ENCODE assay signal across 9 mouse cellular contexts in the genomic region with DNA sequence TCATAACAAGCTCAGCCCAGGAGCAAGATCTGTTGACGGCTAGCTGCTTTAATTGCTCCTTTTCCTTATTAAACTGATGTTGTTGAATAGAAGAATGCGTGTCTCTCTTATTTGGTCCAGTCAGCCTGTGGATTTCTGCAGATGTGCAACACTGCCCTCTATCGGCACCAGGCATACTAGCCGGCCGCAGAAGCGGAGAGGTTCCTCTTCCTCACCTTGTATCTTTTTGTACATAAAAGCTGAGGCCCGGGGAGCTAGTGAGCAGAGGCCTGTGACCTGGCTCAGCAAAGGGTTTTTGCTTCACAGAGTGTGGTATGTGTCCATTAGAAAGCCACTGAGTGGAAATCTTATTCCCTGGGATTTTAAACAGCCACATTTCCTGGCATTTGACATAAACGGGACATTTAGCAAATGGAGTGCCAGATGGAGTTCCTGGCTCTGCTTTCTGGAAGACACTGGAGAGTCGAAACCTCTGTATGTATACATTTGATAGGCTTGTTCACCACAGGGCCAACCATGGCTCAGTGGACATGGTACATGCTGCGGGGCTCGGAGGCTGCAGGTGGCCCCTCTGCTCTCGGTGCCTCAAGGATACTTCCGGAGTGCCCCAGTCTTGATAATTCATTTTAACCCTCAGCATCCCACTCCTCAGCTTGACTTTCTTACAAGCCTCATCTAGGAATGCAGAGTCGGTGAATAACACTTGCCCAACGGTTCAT.
DNase-seq lines count a peak whose midpoint lies in the region; ATAC-seq and TF ChIP-seq lines count a peak whose summit lies in the region.
"Had no signal": no experiment of that assay in that cellular context is flagged by ENCODE, and none has a peak within 500 bp of the region (broad histone marks: within the 10 kb centered on the region; RNA-seq: fewer than 3 reads in every experiment).

No protein-coding gene starts in this region.

- no peak overlapping the region for H3K4me2 ChIP-seq in kidney, embryonic 14.5 days (replicated peaks; ENCODE audit: low read depth, low read length)
- no peak overlapping the region for H3K4me2 ChIP-seq in forebrain, embryonic 16.5 days (ENCODE audit: low read length)
- H3K4me2 ChIP-seq in neural tube, embryonic 12.5 days (replicated peaks) = no peak overlapping the region
- H3K4me2 ChIP-seq in stomach, postnatal 0 days (replicated peaks; ENCODE audit: low read depth) = peak overlapping the region; percentile 11; the same call in 1 of the 2 replicates
- H3K4me2 ChIP-seq: embryonic facial prominence, embryonic 12.5 days had no signal

- H3K9me3 ChIP-seq in kidney, embryonic 14.5 days (ENCODE audit: control insufficient read depth, low read length) = no peaks in the 10 kb centered on the region
- H3K9me3 ChIP-seq in forebrain, embryonic 16.5 days (ENCODE audit: control insufficient read depth, low read length) = no peaks in the 10 kb centered on the region
- no peaks in the 10 kb centered on the region for H3K9me3 ChIP-seq in neural tube, embryonic 12.5 days
- H3K9me3 ChIP-seq in stomach, postnatal 0 days (ENCODE audit: control insufficient read depth, low read length) = no peaks in the 10 kb centered on the region
- H3K9me3 ChIP-seq: embryonic facial prominence, embryonic 12.5 days had no signal

- H3K27ac ChIP-seq in kidney, embryonic 14.5 days (ENCODE audit: low read depth, low read length) = no peak overlapping the region
- no peak overlapping the region for H3K27ac ChIP-seq in forebrain, embryonic 16.5 days (ENCODE audit: low read length)
- no peak overlapping the region for H3K27ac ChIP-seq in neural tube, embryonic 12.5 days
- no peak overlapping the region for H3K27ac ChIP-seq in stomach, postnatal 0 days (replicated peaks)
- H3K27ac ChIP-seq: embryonic facial prominence, embryonic 12.5 days had no signal

- H3K4me1 ChIP-seq in kidney, embryonic 14.5 days (ENCODE audit: control insufficient read depth, insufficient read depth, low read length) = no peaks in the 10 kb centered on the region
- H3K4me1 ChIP-seq in forebrain, embryonic 16.5 days (replicated peaks; ENCODE audit: control insufficient read depth, insufficient read depth, low read length) = peaks cover 4% of the 10 kb centered on the region
- no peaks in the 10 kb centered on the region for H3K4me1 ChIP-seq in neural tube, embryonic 12.5 days
- H3K4me1 ChIP-seq in stomach, postnatal 0 days (replicated peaks; ENCODE audit: control insufficient read depth, insufficient read depth) = no peaks in the 10 kb centered on the region; the same call in 1 of the 2 replicates
- H3K4me1 ChIP-seq: embryonic facial prominence, embryonic 12.5 days had no signal

- 52% methylated on average over 15 of the region's 15 CpGs for WGBS in kidney, embryonic 14.5 days
- 45% methylated on average over 15 of the region's 15 CpGs for WGBS in forebrain, embryonic 16.5 days
- WGBS in neural tube, embryonic 12.5 days = 54% methylated on average over 15 of the region's 15 CpGs
- WGBS in stomach, postnatal 0 days = 43% methylated on average over 15 of the region's 15 CpGs

- DNase-seq in kidney, adult 18-20 months = peak; percentile 71
- peak; percentile 12 for DNase-seq in cerebellum, adult 11-12 months
- peak; percentile 58 for DNase-seq in hindlimb bud, embryonic 11.5 days (ENCODE audit: extremely low spot score, low read depth, low spot score)
- peak; percentile 70 for DNase-seq in left cerebral cortex, postnatal 4 days
- peak; percentile 67 for DNase-seq in stomach, postnatal 0 days (ENCODE audit: low spot score)

- no peak for ATAC-seq in kidney, embryonic 14.5 days (ENCODE audit: low FRiP score, low TSS enrichment)
- ATAC-seq in forebrain, embryonic 16.5 days = 0 out of 2 replicates have a peak, but pooled peaks have one; percentile 20
- peak; percentile 13; the same call in 1 of the 2 replicates for ATAC-seq in neural tube, embryonic 12.5 days (ENCODE audit: low FRiP score, low read depth)
- no peak for ATAC-seq in stomach, postnatal 0 days (ENCODE audit: low FRiP score, low TSS enrichment)

- no peaks in the 10 kb centered on the region for H3K36me3 ChIP-seq in kidney, embryonic 14.5 days (ENCODE audit: control insufficient read depth, insufficient read depth, low read length)
- no peaks in the 10 kb centered on the region for H3K36me3 ChIP-seq in forebrain, embryonic 16.5 days (ENCODE audit: control insufficient read depth, insufficient read depth)
- H3K36me3 ChIP-seq in neural tube, embryonic 12.5 days = no peaks in the 10 kb centered on the region
- no peaks in the 10 kb centered on the region for H3K36me3 ChIP-seq in stomach, postnatal 0 days (ENCODE audit: control insufficient read depth, insufficient read depth, low read length)
- H3K36me3 ChIP-seq: embryonic facial prominence, embryonic 12.5 days had no signal

- H3K27me3 ChIP-seq in kidney, embryonic 14.5 days (ENCODE audit: control insufficient read depth, insufficient read depth, low read length) = no peaks in the 10 kb centered on the region
- no peaks in the 10 kb centered on the region for H3K27me3 ChIP-seq in forebrain, embryonic 16.5 days (replicated peaks; ENCODE audit: control insufficient read depth, insufficient read depth, low read length)
- no peaks in the 10 kb centered on the region for H3K27me3 ChIP-seq in neural tube, embryonic 12.5 days (replicated peaks)
- H3K27me3 ChIP-seq in stomach, postnatal 0 days (ENCODE audit: control insufficient read depth, insufficient read depth, low read length) = no peaks in the 10 kb centered on the region
- H3K27me3 ChIP-seq: embryonic facial prominence, embryonic 12.5 days had no signal

- TF ChIP-seq EP300 in stomach, postnatal 0 days (optimal IDR thresholded peaks at IDR 0.05) = no peak

- H3K4me3 ChIP-seq in kidney, embryonic 14.5 days (ENCODE audit: low read length) = no peak overlapping the region
- no peak overlapping the region for H3K4me3 ChIP-seq in forebrain, embryonic 16.5 days (replicated peaks; ENCODE audit: low read length)
- H3K4me3 ChIP-seq in neural tube, embryonic 12.5 days = no peak overlapping the region
- H3K4me3 ChIP-seq in stomach, postnatal 0 days (ENCODE audit: low read depth, low read length) = no peak overlapping the region
- H3K4me3 ChIP-seq: embryonic facial prominence, embryonic 12.5 days had no signal

- no peak overlapping the region for H3K9ac ChIP-seq in kidney, embryonic 14.5 days (ENCODE audit: low read depth, low read length)
- no peak overlapping the region for H3K9ac ChIP-seq in forebrain, embryonic 16.5 days (replicated peaks; ENCODE audit: low read depth, low read length)
- no peak overlapping the region for H3K9ac ChIP-seq in neural tube, embryonic 12.5 days
- no peak overlapping the region for H3K9ac ChIP-seq in stomach, postnatal 0 days (ENCODE audit: low read length)
- H3K9ac ChIP-seq: embryonic facial prominence, embryonic 12.5 days had no signal

- TF ChIP-seq CTCF in stomach, postnatal 0 days (IDR thresholded peaks at IDR 0.05; ENCODE audit: low read depth) = peak; percentile 91

- intact Hi-C loops in left cerebral cortex, postnatal 4 days (cut with DNase I) = no loop called here

Comparison
In these comparisons a context has a peak if more than half of its experiments do, and no peak if none do; other contexts are left out.
1. DNase-seq: peak in every context shown above with its lines; median percentile 71 in kidney, adult 18-20 months; 70 in left cerebral cortex, postnatal 4 days; 67 in stomach, postnatal 0 days; 58 in hindlimb bud, embryonic 11.5 days; 12 in cerebellum, adult 11-12 months.
2. ATAC-seq: peak in forebrain, embryonic 16.5 days (single experiment) and neural tube, embryonic 12.5 days (single experiment); none in kidney, embryonic 14.5 days (single experiment) and stomach, postnatal 0 days (single experiment).